Mouse (Mus musculus) small intestine, adult 2 months (tissue): Measurements from ENCODE around the gene Rpain.

Source experiments
- CTCF ChIP-seq: fragments of 200-500 bp; IDR thresholded peaks from 2 replicates; pipeline ENCODE4 v1.5.1; 2012; ENCODE audit warnings: low read depth, mild to moderate bottlenecking, control low read depth, inconsistent platforms, low read length, moderate library complexity, mixed read lengths; ENCODE audit not compliant: insufficient replicate concordance, insufficient read length; ENCODE audit errors: extremely low read depth
- POLR2A ChIP-seq: fragments of 200-500 bp; IDR thresholded peaks from 2 replicates; pipeline ENCODE4 v1.6.1; 2012; ENCODE audit warnings: low read depth, mild to moderate bottlenecking, control low read depth, inconsistent platforms, low read length, moderate library complexity

DNA sequence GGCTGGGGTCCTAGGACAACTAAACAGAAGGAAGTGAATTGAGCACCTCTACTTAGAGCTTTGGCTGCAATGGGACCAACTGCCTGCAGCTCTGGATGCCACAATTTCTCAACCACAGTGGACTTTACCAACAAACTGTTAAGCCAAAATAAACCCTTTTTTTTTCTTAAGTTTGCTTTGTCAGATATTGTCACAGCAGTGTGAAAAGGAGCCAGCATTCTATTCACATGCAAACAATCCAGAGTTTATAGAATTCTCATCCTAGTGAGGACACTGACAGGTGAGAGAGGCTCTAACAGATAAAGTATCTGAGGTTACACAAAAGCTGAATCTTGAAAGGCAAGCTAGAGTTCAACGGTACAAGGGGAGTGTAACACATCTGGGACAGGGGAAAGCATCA, 47.0 kb downstream of the Rpain start:
- TF ChIP-seq POLR2A: no peak
- TF ChIP-seq CTCF: no peak
